Mouse (Mus musculus) hindbrain, embryonic 12.5 days (tissue): ENCODE measurements around the gene Gm45716. TPM values are rescaled to one million over a fixed set of nuclear protein-coding genes. Genes with fewer than 3 reads are reported as not detected.

Source experiments
- ATAC-seq: fragments of 200-750 bp; cut with Nextera tagmentation; 2 replicates; pipeline ENCODE4 v1.8.0; 2017; ENCODE audit warnings: moderate TSS enrichment; ENCODE audit not compliant: low FRiP score
- H3K27ac ChIP-seq: fragments of 300-500 bp; sonication (generic); 2 replicates; pipeline ENCODE4 v1.5.1; 2016; ENCODE audit warnings: mild to moderate bottlenecking
- H3K27me3 ChIP-seq: fragments of 300-500 bp; sonication (generic); 2 replicates; pipeline ENCODE4 v1.6.1; 2016; ENCODE audit warnings: mild to moderate bottlenecking
- H3K36me3 ChIP-seq: fragments of 300-500 bp; sonication (generic); 2 replicates; pipeline ENCODE4 v1.6.1; 2016; ENCODE audit warnings: mild to moderate bottlenecking
- H3K4me1 ChIP-seq: fragments of 300-500 bp; sonication (generic); 2 replicates; pipeline ENCODE4 v1.6.1; 2016
- H3K4me2 ChIP-seq: fragments of 300-500 bp; sonication (generic); replicated peaks from 2 replicates; pipeline ENCODE4 v1.6.1; 2016; ENCODE audit warnings: mild to moderate bottlenecking
- H3K4me3 ChIP-seq: fragments of 300-500 bp; sonication (generic); 2 replicates; pipeline ENCODE4 v1.5.1; 2016; ENCODE audit warnings: mild to moderate bottlenecking
- H3K9ac ChIP-seq: fragments of 300-500 bp; sonication (generic); 2 replicates; pipeline ENCODE4 v1.6.1; 2016; ENCODE audit warnings: mild to moderate bottlenecking, moderate library complexity
- H3K9me3 ChIP-seq: fragments of 300-500 bp; sonication (generic); replicated peaks from 2 replicates; pipeline ENCODE4 v1.6.1; 2016; ENCODE audit warnings: mild to moderate bottlenecking
- WGBS: fragments of 180-500 bp; shearing (Covaris S2); methylation state at CpG from one replicate; pipeline ENCODE4 v1.1.7; 2016; 5-methylcytosine and 5-hydroxymethylcytosine counted together
- polyA plus RNA-seq: library from polyadenylated mRNA; unstranded; fragments of >200 nt; fragmentation: Nextera tagmentation; extraction: Ambion mirVana; gene quantifications from 2 replicates; pipeline ENCODE4 v1.2.1, GENCODE M21; 2016

The Gm45716 gene
- polyA plus RNA-seq, 1 experiment from 2014 or later = 22.0 TPM

GRCm38 (mm10) chr11:90220750-90221149, 33.3 kb downstream of the Gm45716 start:
- Histone ChIP-seq H3K9me3 (no peaks in the 10 kb centered on the region), H3K36me3 (no peaks in the 10 kb centered on the region), H3K4me1 (no peaks in the 10 kb centered on the region), H3K4me2 (no peak overlapping the region), H3K4me3 (no peak overlapping the region), H3K9ac (no peak overlapping the region), H3K27me3 (no peaks in the 10 kb centered on the region), H3K27ac (no peak overlapping the region)
- no peak for ATAC-seq
- 30% methylated on average over 2 of the region's 2 CpGs for WGBS

- H3K9ac ChIP-seq = no peak overlapping the region
- 77% methylated on average over 11 of the region's 11 CpGs for WGBS
- H3K36me3 ChIP-seq = no peaks in the 10 kb centered on the region
- H3K9me3 ChIP-seq = no peaks in the 10 kb centered on the region
- H3K4me3 ChIP-seq = no peak overlapping the region
- no peaks in the 10 kb centered on the region for H3K27me3 ChIP-seq
- peaks cover 6% of the 10 kb centered on the region; the same call in 1 of the 2 replicates for H3K4me1 ChIP-seq
- H3K27ac ChIP-seq = no peak overlapping the region
- no peak overlapping the region for H3K4me2 ChIP-seq
- ATAC-seq = no peak
These were observed 37.5 kb downstream of the Gm45716 start for GRCm38 (mm10) chr11:90224914-90225470.

- Histone ChIP-seq H3K4me3 (no peak overlapping the region), H3K36me3 (no peaks in the 10 kb centered on the region), H3K9ac (no peak overlapping the region), H3K27ac (no peak overlapping the region), H3K27me3 (no peaks in the 10 kb centered on the region), H3K4me1 (peaks cover 9% of the 10 kb centered on the region; the same call in 1 of the 2 replicates), H3K9me3 (no peaks in the 10 kb centered on the region), H3K4me2 (no peak overlapping the region)
- WGBS = 52% methylated on average over 12 of the region's 12 CpGs
- ATAC-seq = no peak
These were observed 39.8 kb downstream of the Gm45716 start for GRCm38 (mm10) chr11:90227000-90227922.

- ATAC-seq = no peak
- H3K4me3 ChIP-seq = no peak overlapping the region
- H3K4me1 ChIP-seq = peaks cover 9% of the 10 kb centered on the region; the same call in 1 of the 2 replicates
- no peaks in the 10 kb centered on the region for H3K9me3 ChIP-seq
- no peak overlapping the region for H3K4me2 ChIP-seq
- H3K27ac ChIP-seq = no peak overlapping the region
- WGBS = 79% methylated on average over 9 of the region's 9 CpGs
- no peaks in the 10 kb centered on the region for H3K27me3 ChIP-seq
- H3K9ac ChIP-seq = no peak overlapping the region
- no peaks in the 10 kb centered on the region for H3K36me3 ChIP-seq
These were observed 40.9 kb downstream of the Gm45716 start for GRCm38 (mm10) chr11:90228251-90228949.

- Histone ChIP-seq H3K27ac (no peak overlapping the region), H3K27me3 (no peaks in the 10 kb centered on the region), H3K9me3 (no peaks in the 10 kb centered on the region), H3K36me3 (no peaks in the 10 kb centered on the region), H3K4me2 (no peak overlapping the region), H3K4me1 (peaks cover 9% of the 10 kb centered on the region; the same call in 1 of the 2 replicates), H3K9ac (no peak overlapping the region), H3K4me3 (no peak overlapping the region)
- no peak for ATAC-seq
These were observed 42.3 kb downstream of the Gm45716 start for GRCm38 (mm10) chr11:90229800-90230199.

GRCm38 (mm10) chr11:90230671-90231070, 43.2 kb downstream of the Gm45716 start:
- Histone ChIP-seq H3K9ac (no peak overlapping the region), H3K9me3 (no peaks in the 10 kb centered on the region), H3K36me3 (no peaks in the 10 kb centered on the region), H3K4me2 (no peak overlapping the region), H3K4me1 (peaks cover 9% of the 10 kb centered on the region; the same call in 1 of the 2 replicates), H3K27me3 (no peaks in the 10 kb centered on the region), H3K4me3 (no peak overlapping the region), H3K27ac (no peak overlapping the region)
- 75% methylated on average over 2 of the region's 2 CpGs for WGBS
- ATAC-seq = no peak

- no peak overlapping the region for H3K9ac ChIP-seq
- WGBS = 49% methylated on average over 2 of the region's 2 CpGs
- H3K27ac ChIP-seq = no peak overlapping the region
- H3K9me3 ChIP-seq = no peaks in the 10 kb centered on the region
- no peak overlapping the region for H3K4me3 ChIP-seq
- H3K4me1 ChIP-seq = peaks cover 9% of the 10 kb centered on the region; the same call in 1 of the 2 replicates
- H3K4me2 ChIP-seq = no peak overlapping the region
- no peak for ATAC-seq
- H3K27me3 ChIP-seq = no peaks in the 10 kb centered on the region
- H3K36me3 ChIP-seq = no peaks in the 10 kb centered on the region
These were observed 44.1 kb downstream of the Gm45716 start for GRCm38 (mm10) chr11:90231631-90232030.

- 62% methylated on average over 4 of the region's 4 CpGs for WGBS
- ATAC-seq = no peak
- Histone ChIP-seq H3K4me1 (peaks cover 5% of the 10 kb centered on the region; the same call in 1 of the 2 replicates), H3K9ac (no peak overlapping the region), H3K9me3 (no peaks in the 10 kb centered on the region), H3K4me3 (no peak overlapping the region), H3K27me3 (no peaks in the 10 kb centered on the region), H3K27ac (no peak overlapping the region), H3K36me3 (no peaks in the 10 kb centered on the region), H3K4me2 (no peak overlapping the region)
These were observed 45.2 kb downstream of the Gm45716 start for GRCm38 (mm10) chr11:90232685-90233084.

GRCm38 (mm10) chr11:90235221-90235620, 47.7 kb downstream of the Gm45716 start:
- H3K4me2 ChIP-seq = no peak overlapping the region
- H3K27me3 ChIP-seq = no peaks in the 10 kb centered on the region
- H3K9me3 ChIP-seq = no peaks in the 10 kb centered on the region
- no peak overlapping the region for H3K9ac ChIP-seq
- H3K27ac ChIP-seq = no peak overlapping the region
- WGBS = 87% methylated on average over 5 of the region's 5 CpGs
- H3K4me1 ChIP-seq = peaks cover under 1% of the 10 kb centered on the region; the same call in 1 of the 2 replicates
- no peaks in the 10 kb centered on the region for H3K36me3 ChIP-seq
- ATAC-seq = no peak
- no peak overlapping the region for H3K4me3 ChIP-seq

- Histone ChIP-seq H3K9me3 (no peaks in the 10 kb centered on the region), H3K36me3 (no peaks in the 10 kb centered on the region), H3K4me3 (no peak overlapping the region), H3K9ac (no peak overlapping the region), H3K4me2 (no peak overlapping the region), H3K27ac (no peak overlapping the region), H3K4me1 (no peaks in the 10 kb centered on the region), H3K27me3 (no peaks in the 10 kb centered on the region)
- ATAC-seq = no peak
- 51% methylated on average over 5 of the region's 5 CpGs for WGBS
These were observed 50.1 kb downstream of the Gm45716 start for GRCm38 (mm10) chr11:90237616-90238015.

GRCm38 (mm10) chr11:90238657-90239056, 51.2 kb downstream of the Gm45716 start:
- Histone ChIP-seq H3K27ac (no peak overlapping the region), H3K9me3 (no peaks in the 10 kb centered on the region), H3K9ac (no peak overlapping the region), H3K4me1 (no peaks in the 10 kb centered on the region), H3K36me3 (no peaks in the 10 kb centered on the region), H3K4me3 (no peak overlapping the region), H3K4me2 (no peak overlapping the region), H3K27me3 (no peaks in the 10 kb centered on the region)
- no peak for ATAC-seq
- 25% methylated on average over 2 of the region's 2 CpGs for WGBS

GRCm38 (mm10) chr11:90240652-90241330, 53.3 kb downstream of the Gm45716 start:
- H3K9ac ChIP-seq = no peak overlapping the region
- no peaks in the 10 kb centered on the region for H3K9me3 ChIP-seq
- H3K27me3 ChIP-seq = no peaks in the 10 kb centered on the region
- WGBS = 23% methylated on average over 6 of the region's 6 CpGs
- H3K4me1 ChIP-seq = no peaks in the 10 kb centered on the region
- H3K27ac ChIP-seq = no peak overlapping the region
- no peaks in the 10 kb centered on the region for H3K36me3 ChIP-seq
- no peak overlapping the region for H3K4me3 ChIP-seq
- no peak for ATAC-seq
- H3K4me2 ChIP-seq = no peak overlapping the region
